Mouse (Mus musculus) ovary, adult 2 months (tissue): ENCODE data around the gene Dcaf15. TPM values are rescaled to one million over a fixed set of nuclear protein-coding genes. Genes with fewer than 3 reads are reported as not detected.

Experiments used
- polyA plus RNA-seq: library from polyadenylated mRNA; depleted of rRNA; stranded (reverse); fragments of >200 nt; gene quantifications from 2 replicates; pipeline ENCODE4 v1.2.3, GENCODE M21; 2012; rRNA removed

The Dcaf15 gene
- polyA plus RNA-seq = 76.0 and 80.2 TPM in 2 replicates

DNA sequence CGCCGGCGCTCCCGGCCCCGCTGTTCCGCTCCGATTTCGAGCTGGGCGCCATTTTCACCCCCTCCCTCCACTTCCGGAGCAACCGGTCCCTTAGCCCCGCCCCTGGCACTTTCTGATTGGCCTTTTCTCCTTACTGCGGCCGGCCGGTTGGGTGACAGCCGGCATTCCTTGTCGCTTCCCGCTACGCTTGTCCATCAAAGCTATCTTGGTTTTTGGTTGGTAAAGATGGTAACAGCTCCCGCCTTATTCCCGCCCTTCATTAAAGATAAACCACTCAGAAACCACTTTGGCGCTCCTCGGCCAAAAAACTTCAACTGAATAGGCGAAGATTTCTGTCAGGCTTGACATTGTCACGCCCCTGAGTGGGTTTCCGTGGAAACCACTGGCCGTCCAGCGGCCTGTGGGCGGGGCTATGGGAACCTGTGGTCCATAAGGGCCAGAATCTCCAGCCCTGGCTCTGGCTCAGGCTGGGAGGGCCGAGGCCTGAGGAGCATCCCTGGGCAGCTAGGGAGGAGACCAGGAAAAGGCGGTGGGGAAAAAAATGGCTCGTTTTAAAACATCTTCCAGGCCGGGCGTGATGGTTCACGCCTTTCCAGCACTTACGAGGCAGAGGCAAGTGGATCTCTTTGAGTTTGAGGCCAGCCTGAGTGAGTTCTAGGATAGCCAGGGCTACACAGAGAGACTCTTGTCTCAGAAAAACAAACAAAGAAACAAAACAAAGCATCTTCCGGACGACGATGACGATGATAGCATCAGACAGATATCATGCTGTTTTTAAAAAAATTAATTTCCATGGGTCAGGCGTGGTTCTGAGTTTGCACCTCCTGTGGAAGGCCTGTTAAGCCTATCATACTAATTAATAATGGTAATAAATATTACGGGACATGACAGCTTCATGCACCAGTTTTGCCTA is at the start of gene Dcaf15:
Gene Dcaf15, minus strand, starts transcription at position 72 of the 913 bp plus-strand sequence.

DNA sequence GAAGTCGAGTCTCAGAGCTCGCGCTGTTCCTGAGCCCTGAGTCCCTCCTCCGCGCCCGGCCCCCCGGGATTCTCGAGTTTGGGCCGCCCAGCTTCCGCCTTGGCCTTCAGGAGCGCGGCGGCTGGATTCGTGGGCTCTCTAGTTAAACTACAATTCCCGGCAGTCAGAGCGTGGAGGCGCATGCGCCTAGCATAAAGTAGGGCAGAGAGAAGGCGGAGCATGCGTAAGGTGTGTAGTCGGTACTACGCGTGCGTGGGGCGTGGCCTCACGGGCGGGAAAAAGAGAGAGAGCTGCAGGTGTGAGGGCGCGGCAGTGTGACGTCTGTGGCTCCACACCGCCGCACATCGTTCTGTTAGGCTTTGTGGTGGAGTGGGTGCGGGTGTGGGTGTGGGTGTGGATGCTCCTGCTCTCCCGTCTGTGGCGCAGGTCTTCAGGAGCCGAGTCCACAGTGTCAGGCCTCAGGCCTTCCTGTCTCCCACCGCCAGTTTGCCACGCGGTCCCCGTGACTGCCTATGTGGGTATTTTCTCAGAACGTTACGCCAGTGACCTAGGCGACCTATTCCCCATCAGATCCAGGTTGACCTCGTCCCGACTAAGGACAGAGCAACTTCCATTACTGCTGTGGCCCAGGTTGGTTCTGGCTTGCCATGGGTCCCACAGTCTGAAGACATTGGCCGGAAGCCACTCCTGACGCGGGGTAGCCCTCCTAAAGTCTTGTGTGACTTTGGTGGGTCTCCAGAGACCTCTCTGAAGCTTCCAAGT is 43.4 kb upstream of the Dcaf15 start, which contains the start of the genes Cc2d1a and 4930432K21Rik:
Gene Cc2d1a, minus strand, starts transcription at position 168 of the 762 bp plus-strand sequence.
Gene 4930432K21Rik, plus strand, starts transcription at position 257 of the 762 bp plus-strand sequence.

DNA sequence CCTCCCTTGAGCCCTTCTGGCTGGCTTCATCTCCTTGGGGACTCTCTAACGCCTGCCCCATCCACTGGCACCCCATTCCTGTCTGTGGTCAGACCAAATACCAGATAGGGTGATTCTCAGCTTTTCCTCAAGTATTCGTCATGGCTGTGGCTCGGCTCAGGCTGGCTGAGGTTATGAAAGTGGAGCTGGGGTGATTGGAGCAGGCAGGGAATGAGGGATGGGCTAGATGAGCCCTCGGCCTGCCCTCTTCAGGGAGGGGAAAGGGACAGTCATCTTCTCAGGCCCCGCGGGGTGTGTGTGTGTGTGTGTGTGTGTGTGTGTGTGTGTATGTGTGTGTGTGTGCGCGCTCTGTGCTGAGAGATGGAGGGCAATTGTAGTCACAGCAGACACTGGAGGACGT is 21.1 kb upstream of the Dcaf15 start, which contains the start of gene Podnl1:
Gene Podnl1, plus strand, starts transcription at position 334 of the 400 bp plus-strand sequence.

DNA sequence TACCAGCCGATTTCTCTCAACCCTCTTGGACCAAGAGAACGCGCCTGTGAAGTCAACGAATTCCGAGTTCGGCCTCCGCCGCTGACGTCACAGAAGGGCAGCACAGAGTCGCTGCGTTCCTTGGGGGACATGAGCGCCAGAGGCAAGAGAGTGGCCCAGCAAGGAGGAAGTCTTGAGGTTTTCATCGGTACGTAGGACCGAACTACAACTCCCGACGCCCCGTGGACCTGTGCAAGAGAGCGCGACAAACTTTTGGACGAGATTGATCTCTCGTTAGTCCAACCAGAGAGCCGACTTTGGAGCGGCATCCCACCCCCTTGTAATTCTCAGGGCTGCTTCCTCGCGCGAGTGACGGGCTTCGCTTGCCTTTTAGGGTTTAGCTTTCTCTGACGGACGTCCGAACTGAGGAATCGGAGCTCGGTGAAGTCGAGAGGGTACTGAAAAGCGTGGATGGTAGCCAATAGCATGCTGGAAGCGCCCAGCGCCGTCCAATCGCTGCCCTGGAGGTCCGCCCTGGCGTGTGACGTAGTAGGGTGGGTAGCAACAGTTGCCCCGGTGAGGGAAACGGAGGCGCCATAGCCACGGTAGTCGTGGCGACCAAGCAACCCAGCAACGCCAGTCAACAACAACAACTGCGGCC is 38.2 kb downstream of the Dcaf15 start, which contains the start of gene Rfx1:
Gene Rfx1, plus strand, starts transcription at position 544 of the 640 bp plus-strand sequence.

DNA sequence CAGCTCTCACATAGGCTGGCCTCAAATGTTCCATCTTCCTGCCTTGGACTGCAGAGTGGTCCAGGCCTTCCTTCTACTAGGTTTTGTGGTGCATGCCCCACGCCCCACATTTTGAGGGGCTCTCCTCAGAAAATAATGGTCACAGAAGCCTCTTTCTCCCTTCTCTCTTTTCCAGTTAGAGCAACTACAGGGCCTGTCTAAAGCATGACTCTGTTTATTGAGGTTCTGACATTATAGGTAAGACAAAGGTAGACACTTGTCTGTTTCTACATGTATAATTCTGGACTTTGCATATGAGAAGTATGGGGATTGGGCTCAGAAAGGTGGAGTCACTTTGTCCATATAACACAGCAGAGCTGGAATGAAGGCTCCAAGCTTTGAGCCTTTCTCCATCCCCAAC is 39.5 kb downstream of the Dcaf15 start, which contains the start of gene Gm10643:
Gene Gm10643, minus strand, starts transcription at position 101 of the 400 bp plus-strand sequence.

Other genes starting within 250 kb of the Dcaf15 start
- gene Adgrl1, start 204.7 kb downstream of the Dcaf15 start, polyA plus RNA-seq = 162 and 190 TPM in 2 replicates
- 1.2 and 2.1 TPM in 2 replicates for gene Gm10644, start 149.6 kb downstream of the Dcaf15 start, polyA plus RNA-seq
- 19.7 and 21.1 TPM in 2 replicates for gene Asf1b, start 149.3 kb downstream of the Dcaf15 start, polyA plus RNA-seq
- gene Prkaca, start 131.8 kb downstream of the Dcaf15 start, polyA plus RNA-seq = 64.4 and 81.8 TPM in 2 replicates
- 68.8 and 69.5 TPM in 2 replicates for gene Samd1, start 107.1 kb downstream of the Dcaf15 start, polyA plus RNA-seq
- gene 1700067K01Rik, start 103.3 kb downstream of the Dcaf15 start, polyA plus RNA-seq = 1.7 and 1.8 TPM in 2 replicates
- 1.9 and 3.5 TPM in 2 replicates for gene 2210011C24Rik, start 92.6 kb downstream of the Dcaf15 start, polyA plus RNA-seq
- gene Palm3, start 83.3 kb downstream of the Dcaf15 start, polyA plus RNA-seq = 3.5 and 3.7 TPM in 2 replicates
- 6.1 and 6.3 TPM in 2 replicates for gene Il27ra, start 62.2 kb downstream of the Dcaf15 start, polyA plus RNA-seq
- 6.3 and 7.4 TPM in 2 replicates for gene Rln3, start 59.8 kb downstream of the Dcaf15 start, polyA plus RNA-seq
- 0.75 and 1.1 TPM in 2 replicates for gene Gm10643, start 39.6 kb downstream of the Dcaf15 start, polyA plus RNA-seq
- gene Rfx1, start 37.9 kb downstream of the Dcaf15 start, polyA plus RNA-seq = 48.2 and 48.7 TPM in 2 replicates
- 18.3 and 59.6 TPM in 2 replicates for gene Podnl1, start 21.2 kb upstream of the Dcaf15 start, polyA plus RNA-seq
- 44.9 and 46.5 TPM in 2 replicates for gene Cc2d1a, start 43.2 kb upstream of the Dcaf15 start, polyA plus RNA-seq
- gene 4930432K21Rik, start 43.3 kb upstream of the Dcaf15 start, polyA plus RNA-seq = 4.2 and 5.2 TPM in 2 replicates
- gene Nanos3, start 80.4 kb upstream of the Dcaf15 start, polyA plus RNA-seq = 2.2 and 4.2 TPM in 2 replicates
- gene Zswim4, start 132.3 kb upstream of the Dcaf15 start, polyA plus RNA-seq = 36.1 and 37.1 TPM in 2 replicates
- gene D8Ertd738e, start 145.0 kb upstream of the Dcaf15 start, polyA plus RNA-seq = 60.5 and 85.9 TPM in 2 replicates
- gene Mri1, start 152.6 kb upstream of the Dcaf15 start, polyA plus RNA-seq = 213 and 351 TPM in 2 replicates
- 49.0 and 60.0 TPM in 2 replicates for gene Ccdc130, start 165.6 kb upstream of the Dcaf15 start, polyA plus RNA-seq